Mouse (Mus musculus) ES-E14 (cell line): Measurements from ENCODE around the gene Foxp1. TPM values are rescaled to one million over a fixed set of nuclear protein-coding genes. Genes with fewer than 3 reads are reported as not detected.

Experiments used
- DNase-seq: peaks from one replicate; pipeline ENCODE4 v3.0.0-alpha.2; 2013; ENCODE audit warnings: low read depth, low spot score
- H3K27ac ChIP-seq: 2 replicates; pipeline ENCODE4 v1.5.1; 2012; ENCODE audit warnings: low read depth, mild to moderate bottlenecking, low read length, moderate library complexity, mixed read lengths; ENCODE audit not compliant: poor library complexity, insufficient read depth, severe bottlenecking
- H3K36me3 ChIP-seq: 2 replicates; pipeline ENCODE4 v1.6.1; 2012; ENCODE audit warnings: mild to moderate bottlenecking, low read length, moderate library complexity, mixed read lengths; ENCODE audit not compliant: control insufficient read depth, poor library complexity, insufficient read depth, severe bottlenecking
- H3K4me1 ChIP-seq, 2 experiments: fragments of 150-350 bp in 1 of 2; sonication (generic) in 1 of 2; 2 replicates each; pipeline ENCODE4 v1.6.1; 2012; ENCODE audit warnings: low read length in 2 of 2, mild to moderate bottlenecking in 1 of 2, mixed read lengths in 1 of 2; ENCODE audit not compliant: control insufficient read depth in 2 of 2, insufficient read depth in 2 of 2, poor library complexity in 1 of 2
- H3K4me3 ChIP-seq, 2 experiments: fragments of 150-350 bp in 1 of 2; sonication (generic) in 1 of 2; 2 replicates each; pipeline ENCODE4 v1.5.1; 2012; ENCODE audit warnings: low read length in 2 of 2, low read depth in 1 of 2, mild to moderate bottlenecking in 1 of 2, mixed read lengths in 1 of 2; ENCODE audit not compliant: insufficient read depth in 1 of 2, poor library complexity in 1 of 2, severe bottlenecking in 1 of 2
- H3K9ac ChIP-seq: 2 replicates; pipeline ENCODE4 v1.6.1; 2012; ENCODE audit warnings: low read depth, mild to moderate bottlenecking, low read length, mixed read lengths; ENCODE audit not compliant: poor library complexity, insufficient read depth, severe bottlenecking
- H3K9me3 ChIP-seq: fragments of 150-350 bp; sonication (generic); 2 replicates; pipeline ENCODE4 v1.6.1; 2012; ENCODE audit warnings: low read depth, mild to moderate bottlenecking, low read length; ENCODE audit not compliant: control insufficient read depth, insufficient read depth
- CHD2 ChIP-seq: IDR thresholded peaks from 2 replicates; pipeline ENCODE4 v1.6.1; 2014; ENCODE audit warnings: mild to moderate bottlenecking, low read depth, low read length, inconsistent platforms
- HCFC1 ChIP-seq: IDR thresholded peaks from 2 replicates; pipeline ENCODE4 v1.6.1; 2012; ENCODE audit warnings: low read length, inconsistent platforms, borderline replicate concordance; ENCODE audit not compliant: insufficient read depth
- MAFK ChIP-seq: IDR thresholded peaks from 2 replicates; pipeline ENCODE4 v1.6.1; 2014; ENCODE audit warnings: mild to moderate bottlenecking, low read depth, low read length, inconsistent platforms; ENCODE audit not compliant: insufficient read depth
- ZC3H11A ChIP-seq: IDR thresholded peaks from 2 replicates; pipeline ENCODE4 v1.6.1; 2012; ENCODE audit warnings: low read depth, mild to moderate bottlenecking, inconsistent platforms, low read length, borderline replicate concordance
- ZNF384 ChIP-seq: IDR thresholded peaks from 2 replicates; pipeline ENCODE4 v1.6.1; 2012; ENCODE audit warnings: low read depth, low read length, inconsistent platforms
- in situ Hi-C, 2 experiments: fragments of 600-800 bp; cut with MboI; formaldehyde crosslinking; loops; one replicate each; pipeline ENCODE4 v1.15.1; 2025; ENCODE audit warnings: low sequenced_read_pairs in 2 of 2, inconsistent platforms in 1 of 2; ENCODE audit not compliant: unreplicated experiment in 2 of 2
- total RNA-seq: library from RNA; depleted of rRNA; stranded (reverse); fragments of 300-350 nt; gene quantifications from 2 replicates; pipeline ENCODE4 v1.2.3, GENCODE M21; 2012

The Foxp1 gene
- total RNA-seq, 1 experiment: 70.0 TPM

GRCm38 (mm10) chr6:99521641-99522358 is 721 bp downstream of the Foxp1 start:
- H3K4me1 ChIP-seq: no peaks in the 10 kb centered on the region
- no peak for DNase-seq
- H3K27ac ChIP-seq: no peak overlapping the region

GRCm38 (mm10) chr6:99521038-99521640 is 1.4 kb downstream of the Foxp1 start:
- Histone ChIP-seq H3K9ac (peak overlapping the region; percentile 62; the same call in 1 of the 2 replicates), H3K4me1 (no peaks in the 10 kb centered on the region), H3K4me3 (peak overlapping the region; percentile 71 to 76), H3K27ac (no peak overlapping the region), H3K36me3 (no peaks in the 10 kb centered on the region), H3K9me3 (no peaks in the 10 kb centered on the region)
- no peak for DNase-seq
- in situ Hi-C loops: no loop called here
- no peak for TF ChIP-seq ZNF384
- no peak for TF ChIP-seq ZC3H11A
- no peak for TF ChIP-seq CHD2
- TF ChIP-seq MAFK: no peak
- no peak for TF ChIP-seq HCFC1

More at GRCm38 (mm10) chr6:99521641-99522358, 721 bp downstream of the Foxp1 start:
- in situ Hi-C loops: no loop called here
- Histone ChIP-seq H3K36me3 (no peaks in the 10 kb centered on the region), H3K9ac (peak overlapping the region; percentile 62; the same call in 1 of the 2 replicates), H3K4me3 (peak overlapping the region; percentile 71 to 76), H3K9me3 (no peaks in the 10 kb centered on the region)
- no peak for TF ChIP-seq ZC3H11A
- peak; percentile 52 for TF ChIP-seq ZNF384
- no peak for TF ChIP-seq CHD2
- no peak for TF ChIP-seq HCFC1
- no peak for TF ChIP-seq MAFK

- H3K4me1 ChIP-seq: no peaks in the 10 kb centered on the region; a peak in 1 of 4 replicates
- no peak for TF ChIP-seq ZC3H11A
- TF ChIP-seq ZNF384: no peak
- TF ChIP-seq MAFK: no peak
- TF ChIP-seq CHD2: no peak
- no peak for TF ChIP-seq HCFC1
- H3K27ac ChIP-seq: no peak overlapping the region
- peak; percentile 62 for DNase-seq
- peak overlapping the region; percentile 37; the same call in 1 of the 2 replicates for H3K9ac ChIP-seq
- H3K4me3 ChIP-seq: peak overlapping the region; percentile 71 to 76
- in situ Hi-C loops: no loop called here
- no peaks in the 10 kb centered on the region for H3K36me3 ChIP-seq
- H3K9me3 ChIP-seq: no peaks in the 10 kb centered on the region
Observed at GRCm38 (mm10) chr6:99520676-99521037, 1.9 kb downstream of the Foxp1 start.

DNA sequence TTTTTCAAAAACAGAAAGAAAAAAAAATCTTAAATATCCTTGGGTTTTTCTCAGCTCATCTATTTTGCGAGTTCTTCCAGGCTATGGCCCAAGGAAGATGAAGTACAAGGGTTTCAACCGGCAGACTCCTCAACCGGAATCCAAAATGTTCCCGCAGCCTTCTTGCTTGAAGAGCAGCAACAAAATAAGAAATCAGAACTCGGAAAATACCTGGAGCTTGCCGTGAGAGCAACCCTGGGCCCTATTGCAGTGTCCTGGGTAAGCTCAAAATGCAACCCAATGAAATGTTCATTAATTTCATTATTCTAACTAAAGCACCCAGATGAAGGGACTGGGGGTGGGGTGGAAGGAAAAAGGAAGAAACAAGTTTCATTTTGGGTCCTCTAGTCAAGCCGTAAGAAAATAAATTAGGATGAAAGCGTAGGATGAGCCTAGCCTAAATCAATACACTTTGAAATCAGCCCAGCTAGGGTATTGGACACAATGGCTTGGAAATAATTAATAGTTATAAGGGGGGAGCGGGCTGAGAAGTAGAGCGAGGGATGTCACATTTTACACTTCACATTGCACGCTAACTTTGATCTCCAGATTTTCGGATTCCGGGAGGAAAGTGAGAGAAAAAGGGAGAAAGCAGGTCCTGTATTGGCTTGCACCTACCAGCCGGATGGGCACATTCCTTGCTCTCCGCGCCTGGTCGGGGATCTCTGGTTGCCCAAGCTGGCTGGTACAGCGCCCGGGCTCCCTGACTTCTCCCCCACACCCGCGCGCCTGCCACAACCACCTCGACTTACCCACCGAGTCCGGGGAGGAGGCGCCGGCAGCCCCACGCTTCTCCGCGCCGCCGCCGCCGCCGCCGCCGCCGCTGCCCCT is 2.5 kb downstream of the Foxp1 start:
- no peak for DNase-seq
- peak overlapping the region; percentile 37; the same call in 1 of the 2 replicates for H3K9ac ChIP-seq
- no peaks in the 10 kb centered on the region for H3K9me3 ChIP-seq
- TF ChIP-seq ZNF384 (no peak), MAFK (no peak), CHD2 (no peak), ZC3H11A (no peak), HCFC1 (no peak)
- no peaks in the 10 kb centered on the region for H3K36me3 ChIP-seq
- H3K27ac ChIP-seq: no peak overlapping the region
- H3K4me1 ChIP-seq: no peaks in the 10 kb centered on the region; a peak in 1 of 4 replicates
- H3K4me3 ChIP-seq: peak overlapping the region; percentile 71 to 76
- in situ Hi-C loops: no loop called here
